Mouse (Mus musculus) retina, embryonic 14.5 days (tissue): Measurements from ENCODE around the gene Shroom1.

Experiments
- DNase-seq: peaks from one replicate; pipeline ENCODE4 v3.0.0-alpha.2; 2015; ENCODE audit warnings: low spot score

The Shroom1 gene

DNA sequence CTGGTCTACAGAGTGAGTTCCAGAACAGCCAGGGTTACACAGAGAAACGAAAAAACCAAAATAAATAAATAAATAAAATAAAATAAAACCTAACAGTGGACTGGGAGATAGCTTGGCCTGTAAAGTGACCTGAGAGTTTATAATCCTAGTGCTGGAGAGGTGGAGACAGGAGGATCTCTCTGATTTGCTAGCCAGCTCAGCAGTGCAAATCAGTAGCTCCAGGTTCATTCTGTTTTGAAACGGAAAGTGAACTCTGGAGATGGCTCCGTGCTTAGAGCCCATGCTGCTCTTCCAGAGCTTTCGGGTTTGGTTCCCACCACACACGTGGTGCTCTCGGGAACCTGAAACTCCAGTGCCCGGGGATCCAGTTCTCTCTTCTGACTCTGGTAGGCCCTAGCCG is 9.0 kb upstream of the Shroom1 start:
- DNase-seq = no peak

DNA sequence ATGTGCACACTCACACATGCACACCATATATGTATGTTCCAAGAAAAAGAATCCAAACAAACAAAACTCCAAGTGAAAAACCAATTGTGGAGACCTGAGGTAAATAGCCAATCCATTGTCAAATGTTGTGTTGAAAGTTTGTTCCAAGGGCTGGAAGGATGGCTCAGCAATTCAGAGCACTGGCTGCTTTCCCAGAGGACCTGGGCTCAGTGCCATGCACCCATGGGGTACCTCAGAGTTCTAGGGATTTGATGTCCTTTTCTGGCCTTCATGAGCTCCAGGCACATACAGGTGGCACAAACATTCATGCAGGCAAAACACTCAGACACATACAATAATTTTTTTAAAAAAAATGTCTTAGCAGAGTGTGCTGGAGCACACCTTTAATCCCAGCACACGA is 8.5 kb upstream of the Shroom1 start:
- no peak for DNase-seq

GRCm38 (mm10) chr11:53450070-53450705 is 6.8 kb upstream of the Shroom1 start:
- DNase-seq = no peak

GRCm38 (mm10) chr11:53451361-53451760 is 5.6 kb upstream of the Shroom1 start:
- DNase-seq = no peak

DNA sequence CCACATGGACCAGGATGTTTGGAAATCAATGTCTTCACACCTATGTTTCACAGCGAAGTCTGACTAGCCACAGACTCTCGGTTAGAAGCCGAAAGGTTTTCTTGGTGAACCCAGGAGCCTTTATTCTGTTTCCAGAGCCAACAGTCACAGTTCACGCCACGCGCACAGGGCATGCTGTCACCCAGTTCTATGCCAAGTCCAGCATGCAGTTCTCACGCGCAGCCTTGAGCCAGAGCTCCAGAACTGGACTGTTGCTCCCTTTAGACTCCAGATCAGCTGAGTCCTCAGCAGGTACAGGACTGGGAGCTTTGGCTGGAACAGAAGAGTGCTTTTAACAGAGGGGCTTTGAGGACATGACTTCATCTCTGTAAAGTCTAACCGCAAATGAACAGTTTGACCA is 4.6 kb upstream of the Shroom1 start:
- DNase-seq = no peak

DNA sequence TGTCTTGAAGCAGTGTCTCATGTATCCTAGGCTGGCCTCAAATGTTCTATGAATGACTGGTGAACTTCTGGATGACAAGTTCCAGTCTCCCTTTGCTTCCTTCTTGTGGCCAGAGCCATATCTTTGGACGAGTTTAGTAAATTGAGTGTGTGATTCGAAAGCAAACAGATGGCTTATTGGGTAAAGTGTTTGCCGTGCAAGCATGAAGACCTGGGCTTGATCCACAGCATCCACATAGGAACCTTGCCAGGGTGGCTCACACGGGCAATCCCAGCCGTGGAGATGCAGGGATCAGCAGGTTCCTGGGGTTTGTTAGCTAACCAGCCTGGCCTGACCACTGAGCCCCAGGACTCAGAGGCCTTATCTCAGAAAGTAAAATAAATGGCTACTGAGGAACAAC is 4.0 kb upstream of the Shroom1 start:
- DNase-seq = no peak

DNA sequence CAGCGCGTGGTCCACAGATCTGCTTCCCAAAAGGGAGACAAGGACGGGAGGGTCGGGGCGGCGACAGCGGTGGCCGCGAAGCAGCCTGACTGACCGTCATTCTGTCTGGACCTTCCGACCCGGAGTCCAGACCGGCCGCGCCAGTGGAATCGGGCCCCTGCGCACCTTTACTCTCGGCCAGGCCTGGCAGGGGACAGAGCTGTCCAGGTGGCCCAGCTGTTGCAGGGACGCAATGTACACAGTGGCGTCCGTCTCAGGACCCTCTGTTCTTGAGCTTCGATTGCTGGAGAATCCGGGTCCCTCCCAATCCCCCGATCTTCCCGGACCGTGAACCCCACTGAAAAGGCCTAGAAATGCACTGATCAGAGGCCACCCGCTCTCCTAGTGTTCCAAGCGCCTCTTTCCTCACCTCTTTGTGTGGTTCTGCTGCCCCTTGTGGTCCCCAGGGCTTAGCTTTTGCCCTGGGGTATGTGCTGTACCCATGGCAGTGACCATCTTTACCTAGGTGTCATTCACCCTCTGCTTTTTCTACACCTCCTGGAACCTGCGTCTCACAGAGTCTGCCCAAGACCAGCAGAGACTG is 458 bp downstream of the Shroom1 start:
- DNase-seq = no peak

GRCm38 (mm10) chr11:53458996-53459395 is 2.0 kb downstream of the Shroom1 start:
- no peak for DNase-seq

DNA sequence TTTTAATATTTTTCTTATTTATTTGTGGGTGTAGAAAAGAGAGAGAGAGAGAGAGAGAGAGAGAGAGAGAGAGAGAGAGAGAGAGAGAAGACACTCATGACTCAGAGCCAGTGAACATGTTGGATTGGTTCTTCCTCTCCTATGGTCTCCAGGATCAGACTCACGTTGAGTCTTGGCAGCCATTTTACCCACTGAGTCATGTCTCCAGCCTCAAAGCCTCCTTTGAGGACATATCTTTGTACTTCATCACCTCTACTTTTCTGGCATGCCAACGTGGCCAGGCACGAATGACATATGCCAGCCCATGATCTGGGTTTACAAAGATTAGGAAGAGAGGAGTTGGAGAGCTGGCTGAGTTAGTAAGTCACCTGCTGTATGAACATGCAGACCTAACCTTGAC is 3.2 kb downstream of the Shroom1 start:
- no peak for DNase-seq

GRCm38 (mm10) chr11:53461727-53462126 is 4.7 kb downstream of the Shroom1 start:
- DNase-seq = no peak

DNA sequence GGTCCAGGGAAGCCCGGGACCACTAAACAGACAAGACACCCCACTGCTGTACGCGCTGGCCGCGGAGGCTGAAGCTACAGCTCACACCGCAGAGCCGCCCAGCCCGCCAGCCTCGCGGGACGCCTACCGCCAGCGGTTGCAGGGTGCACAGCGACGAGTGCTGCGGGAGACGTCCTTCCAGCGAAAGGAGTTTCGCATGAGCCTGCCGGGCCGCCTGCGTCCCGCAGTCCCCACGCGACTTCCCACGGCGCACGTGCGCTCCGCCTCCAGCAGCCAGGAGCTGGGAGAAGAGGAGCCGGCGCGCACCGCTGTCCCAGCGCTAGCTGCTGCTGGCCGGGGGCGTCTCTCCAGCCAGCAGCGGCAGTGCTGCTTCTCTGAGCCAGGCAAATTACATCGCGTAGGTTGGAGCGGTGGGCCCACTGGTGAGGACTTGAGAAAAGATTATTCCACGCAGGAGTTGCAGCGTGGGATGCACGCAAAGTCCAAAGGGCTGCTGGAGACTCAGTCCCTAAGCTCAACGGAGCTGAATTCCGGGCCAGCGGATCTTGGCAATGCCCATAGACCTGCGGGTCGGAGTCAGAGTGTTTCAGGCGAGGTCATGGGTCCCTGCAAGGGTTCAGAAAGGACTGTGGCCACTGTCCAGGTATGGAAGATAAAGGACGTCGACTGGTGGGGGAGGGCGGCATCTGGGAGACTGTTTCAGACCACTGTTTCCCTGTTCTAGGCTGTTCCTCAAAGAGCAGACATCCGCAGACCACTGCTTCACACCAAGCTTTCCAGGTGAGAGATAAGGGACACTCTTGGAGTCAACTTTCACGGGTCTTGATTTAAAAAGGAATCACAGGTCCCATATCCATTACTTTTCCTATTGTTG is 6.8 kb downstream of the Shroom1 start:
- DNase-seq = peak; percentile 62

- DNase-seq = peak; percentile 91
These were observed 9.4 kb downstream of the Shroom1 start for GRCm38 (mm10) chr11:53466231-53466971.

DNA sequence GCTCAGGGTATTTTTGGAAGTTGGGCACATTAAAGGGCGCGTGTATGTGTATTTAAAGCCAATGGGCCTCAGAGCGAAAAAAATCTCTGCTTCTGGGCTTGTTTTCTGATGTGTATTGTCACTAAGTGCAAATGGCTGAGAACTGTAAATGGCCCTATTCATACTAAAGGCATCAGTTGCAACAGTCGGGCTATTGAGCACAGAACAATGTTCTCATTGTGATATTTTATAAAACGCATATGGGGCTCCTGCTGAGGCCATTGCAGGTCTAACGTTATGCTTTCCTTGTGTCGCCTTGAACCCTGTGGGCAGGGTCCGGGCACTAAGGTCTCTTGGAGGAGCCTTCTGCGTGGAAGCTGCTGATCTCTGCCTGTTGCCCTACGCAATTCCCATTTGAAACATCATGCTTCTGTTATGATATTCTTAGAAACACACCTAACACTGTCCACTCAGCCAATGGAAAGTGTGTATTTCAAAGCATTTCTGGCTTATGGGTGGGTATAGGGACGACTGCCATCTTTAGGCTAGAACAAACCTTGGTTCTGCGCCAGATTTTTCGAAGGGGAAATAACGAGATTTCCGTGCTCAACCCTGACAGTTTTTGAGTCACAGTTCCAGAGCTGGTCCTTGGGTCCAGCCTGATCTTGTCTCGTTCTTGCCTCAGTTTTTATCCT is 12.4 kb downstream of the Shroom1 start:
- DNase-seq = no peak

DNA sequence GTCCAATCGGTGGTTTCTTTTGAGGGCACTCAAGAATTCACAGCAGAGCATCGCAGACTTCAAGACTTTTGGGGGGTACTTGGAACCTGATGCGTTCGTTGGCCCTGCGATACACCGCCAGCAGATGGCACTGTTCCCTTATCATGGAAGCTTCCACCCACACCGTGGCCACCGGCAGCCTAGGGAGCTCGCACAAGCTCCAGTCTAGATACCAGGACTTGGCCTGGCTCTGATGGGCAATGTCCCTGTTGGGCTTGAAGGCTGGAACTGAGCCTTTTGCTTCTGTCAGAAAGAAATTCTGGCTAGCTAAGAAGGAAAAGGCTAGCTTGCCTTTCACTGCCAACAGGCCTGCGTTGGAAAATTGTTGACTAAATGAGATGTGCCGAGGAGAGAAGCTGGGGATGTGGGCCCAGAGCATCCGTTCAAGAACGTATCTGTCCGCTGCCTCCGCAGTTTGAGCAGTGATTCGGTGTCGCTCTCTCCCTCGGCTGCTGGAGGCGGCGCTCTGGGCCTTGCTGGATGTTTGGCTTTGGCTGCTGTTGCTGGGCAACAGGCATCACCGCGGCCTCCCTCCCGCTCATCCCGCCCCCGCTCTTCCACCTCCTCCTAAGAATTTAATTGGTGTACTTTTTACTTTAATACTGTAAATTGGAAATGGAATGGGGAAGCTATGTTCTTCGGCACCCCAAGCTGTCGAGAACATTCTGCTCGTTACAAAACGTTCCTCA is 13.1 kb downstream of the Shroom1 start, which contains the start of gene Gm9837:
TSS of gene Gm9837 (minus strand) at position 512 of the 728 bp plus-strand sequence.
- peak; percentile 96 for DNase-seq

DNA sequence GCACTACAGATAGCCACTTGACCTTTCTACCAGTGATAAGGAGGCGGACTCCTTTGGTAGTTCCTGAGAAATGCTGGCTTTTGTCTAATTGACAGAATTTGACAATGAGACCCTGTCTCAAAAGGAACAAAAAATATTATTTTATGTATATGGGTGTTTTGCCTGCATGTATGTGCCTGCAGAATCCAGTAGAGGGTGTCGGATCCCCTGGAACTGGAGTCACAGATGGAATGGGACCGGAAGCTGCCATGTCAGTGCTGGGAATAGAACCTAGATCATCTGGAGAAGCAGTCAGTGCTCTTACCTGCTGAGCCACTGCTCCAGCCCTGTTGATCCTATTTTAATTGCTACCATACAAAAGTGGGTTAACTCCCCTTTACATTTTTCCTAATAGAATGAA is 15.7 kb downstream of the Shroom1 start:
- DNase-seq = no peak

GRCm38 (mm10) chr11:53475620-53476019 is 18.6 kb downstream of the Shroom1 start:
- no peak for DNase-seq

- no peak for DNase-seq
These were observed 20.8 kb downstream of the Shroom1 start for GRCm38 (mm10) chr11:53477833-53478232.

GRCm38 (mm10) chr11:53478383-53479170 is 21.6 kb downstream of the Shroom1 start:
- no peak for DNase-seq

DNA sequence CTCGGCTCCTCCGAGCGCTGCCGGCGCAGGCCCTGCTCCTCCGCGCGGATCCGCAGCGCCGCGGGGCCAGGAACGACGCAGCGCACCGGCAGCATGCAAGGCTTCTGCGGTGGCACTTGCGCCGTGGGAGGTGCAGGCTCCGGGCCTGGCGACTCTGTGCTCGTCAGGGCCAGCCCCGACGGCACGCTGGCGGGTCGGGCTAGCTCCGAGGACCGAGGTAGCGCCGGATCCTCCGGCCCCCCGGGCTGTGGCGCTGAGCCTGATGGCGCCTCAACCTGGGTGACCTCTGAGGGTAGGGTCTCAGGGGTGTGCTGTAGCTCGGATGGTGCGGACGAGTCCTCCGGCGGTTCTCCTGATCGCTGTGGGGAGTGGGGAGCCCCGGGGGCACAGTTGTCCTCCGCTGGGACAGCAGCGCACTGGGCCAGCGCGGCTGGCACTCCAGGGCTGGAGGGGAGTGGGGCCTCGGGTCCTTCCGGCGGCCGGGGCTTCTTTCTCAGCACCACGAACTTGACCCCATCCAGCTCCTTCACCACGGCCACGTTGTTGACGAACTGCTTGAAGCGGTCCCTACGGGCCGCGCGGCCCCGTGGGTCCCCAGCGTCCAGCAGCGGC is 22.3 kb downstream of the Shroom1 start:
- peak; percentile 52 for DNase-seq

DNA sequence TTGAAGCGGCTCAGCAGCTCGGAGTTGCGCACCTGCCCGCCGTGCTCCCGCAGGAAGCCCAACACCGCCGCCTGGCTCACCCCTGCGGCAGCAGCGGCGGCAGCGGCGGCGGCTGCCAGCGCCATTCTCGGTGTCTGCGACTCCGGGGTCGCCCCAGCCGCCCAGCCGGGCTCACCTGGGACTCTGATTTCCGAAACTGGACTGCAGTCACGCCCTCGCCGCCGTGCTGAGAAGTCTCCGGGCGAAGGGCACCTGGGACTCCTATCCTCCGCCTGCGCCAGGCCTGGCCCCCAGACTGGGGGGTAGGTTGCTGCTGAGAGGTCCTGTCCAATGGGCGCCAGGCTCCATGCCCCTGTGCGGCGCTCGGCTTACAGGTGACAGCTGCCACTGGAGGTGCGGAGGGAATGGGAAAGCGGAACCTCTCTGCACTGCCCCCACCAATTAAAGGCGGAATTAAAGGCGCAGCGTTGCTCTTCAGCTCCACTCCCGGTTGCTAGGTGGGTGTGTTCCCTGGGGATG is 22.8 kb downstream of the Shroom1 start, which contains the start of the genes Gm9945 and Sowaha:
TSS of gene Gm9945 (plus strand) at position 384 of the 519 bp plus-strand sequence.
TSS of gene Sowaha (minus strand) at position 492 of the 519 bp plus-strand sequence.
- peak; percentile 59 for DNase-seq
